Mouse (Mus musculus) T-cell, adult 66 days (primary cell): ENCODE results near the gene Rasef. TPM values are rescaled to one million over a fixed set of nuclear protein-coding genes. Genes with fewer than 3 reads are reported as not detected.

Source experiments
- total RNA-seq, 2 experiments: library from RNA; stranded (reverse); gene quantifications; 3 replicates in 1 of 2; 4 replicates in 1 of 2; pipeline ENCODE4 v1.2.4; 2023

Gene Rasef
- total RNA-seq, result not detected

DNA sequence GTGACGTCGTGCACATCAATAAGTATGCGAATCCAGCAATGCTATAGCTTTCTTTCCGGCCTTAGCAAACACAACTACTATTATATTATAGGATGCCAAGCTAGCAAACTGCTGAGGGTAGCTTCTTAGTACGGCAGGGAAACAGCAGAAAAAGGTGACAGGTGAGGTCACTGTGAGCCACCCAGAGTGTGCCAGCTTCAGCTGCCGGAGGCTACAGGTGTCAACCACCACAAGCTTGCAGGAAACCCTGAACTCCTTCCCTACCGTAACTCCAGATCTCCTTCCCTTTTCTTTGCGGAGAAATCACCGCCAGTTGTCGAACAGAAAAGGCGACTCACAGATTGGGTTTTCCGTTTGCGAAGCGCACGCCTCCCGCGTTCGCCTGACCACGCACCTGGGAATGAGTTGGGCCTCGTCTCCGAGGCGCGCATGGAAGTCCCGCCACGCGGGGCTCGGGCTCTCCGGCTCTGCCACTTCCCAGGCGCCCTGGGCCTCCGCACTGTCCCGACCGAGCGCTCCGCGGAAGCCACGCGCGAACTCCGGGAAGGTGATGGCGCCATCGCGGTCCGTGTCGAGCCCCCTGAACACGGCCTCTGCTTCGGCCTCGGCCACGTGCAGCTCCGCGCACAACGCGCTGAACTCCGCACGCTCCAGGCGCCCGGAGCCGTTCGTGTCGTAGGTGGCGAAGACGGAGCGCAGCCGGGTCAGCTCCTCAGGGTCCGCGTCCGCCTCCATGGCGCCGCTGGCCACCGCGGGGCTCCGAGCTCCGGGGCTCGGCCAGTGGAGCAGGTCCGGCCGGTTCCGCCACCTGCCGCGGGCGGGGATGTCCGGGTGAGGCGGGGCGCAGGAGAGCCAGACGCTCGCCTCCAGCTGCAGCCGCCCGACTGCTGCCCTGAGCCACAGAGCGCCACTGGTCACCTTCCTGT lies at the start of gene Rasef:
TSS of gene Rasef (minus strand) at position 735 of the 926 bp plus-strand sequence.

DNA sequence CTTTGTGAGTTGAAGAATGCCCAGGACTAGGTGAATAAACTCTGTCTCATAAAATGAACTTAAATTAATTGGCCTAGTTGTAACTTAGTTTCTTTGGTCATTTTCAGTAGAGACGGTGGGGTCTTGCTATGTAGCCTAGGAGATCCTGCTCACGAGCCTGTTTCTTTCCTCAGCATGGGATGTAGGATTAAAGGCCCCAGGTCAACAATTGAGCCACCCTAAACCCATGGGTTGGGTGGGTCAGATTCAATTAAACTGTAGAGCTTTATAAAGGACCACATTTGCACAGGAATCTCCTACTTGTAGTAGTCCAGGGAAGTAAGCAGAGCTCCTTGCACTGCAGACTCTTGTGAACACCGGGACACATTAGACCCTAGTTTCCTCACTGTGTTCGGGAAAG lies 107.6 kb downstream of the Rasef start, which contains the start of gene Gm428:
TSS of gene Gm428 (plus strand) at position 301 of the 400 bp plus-strand sequence.

DNA sequence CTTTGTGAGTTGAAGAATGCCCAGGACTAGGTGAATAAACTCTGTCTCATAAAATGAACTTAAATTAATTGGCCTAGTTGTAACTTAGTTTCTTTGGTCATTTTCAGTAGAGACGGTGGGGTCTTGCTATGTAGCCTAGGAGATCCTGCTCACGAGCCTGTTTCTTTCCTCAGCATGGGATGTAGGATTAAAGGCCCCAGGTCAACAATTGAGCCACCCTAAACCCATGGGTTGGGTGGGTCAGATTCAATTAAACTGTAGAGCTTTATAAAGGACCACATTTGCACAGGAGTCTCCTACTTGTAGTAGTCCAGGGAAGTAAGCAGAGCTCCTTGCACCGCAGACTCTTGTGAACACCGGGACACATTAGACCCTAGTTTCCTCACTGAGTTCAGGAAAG lies 122.7 kb downstream of the Rasef start, which contains the start of gene Gm11239:
TSS of gene Gm11239 (plus strand) at position 301 of the 400 bp plus-strand sequence.

Other genes with a start within 250 kb of the Rasef start
- not detected for gene Gm11238, start 183.1 kb downstream of the Rasef start, total RNA-seq
- gene Gm11237, start 168.0 kb downstream of the Rasef start, total RNA-seq, result not detected
- not detected for gene Gm11236, start 152.9 kb downstream of the Rasef start, total RNA-seq
- not detected for gene Gm11239, start 122.6 kb downstream of the Rasef start, total RNA-seq
- gene Gm428, start 107.5 kb downstream of the Rasef start, total RNA-seq, result not detected
- gene Gm11758, start 85.3 kb upstream of the Rasef start, total RNA-seq, result not detected
- not detected for gene Gm11757, start 100.1 kb upstream of the Rasef start, total RNA-seq
- gene Gm13871, start 115.0 kb upstream of the Rasef start, total RNA-seq, result not detected
- gene Gm11756, start 129.8 kb upstream of the Rasef start, total RNA-seq, result not detected
- not detected for gene 2310002L09Rik, start 159.9 kb upstream of the Rasef start, total RNA-seq
- gene Frmd3, start 222.4 kb upstream of the Rasef start, total RNA-seq, result not detected